Mouse (Mus musculus) heart, postnatal 4 days (tissue): ENCODE measurements around the gene Wdr82. TPM values are rescaled to one million over a fixed set of nuclear protein-coding genes. Genes with fewer than 3 reads are reported as not detected.

Source experiments
- DNase-seq: peaks from one replicate; pipeline ENCODE4 v3.0.0; 2021
- total RNA-seq, 2 experiments: library from RNA; stranded (reverse); gene quantifications; 2 replicates each; pipeline ENCODE4 v1.2.3; 2021

Gene Wdr82
- total RNA-seq: 10 to 100 TPM; 90.0 to 98.5 TPM

GRCm38 (mm10) chr9:106170556-106171345 is at the start of gene Wdr82:
Wdr82 (plus strand) TSS chr9:106170928.
- DNase-seq: peak; percentile 93

DNA sequence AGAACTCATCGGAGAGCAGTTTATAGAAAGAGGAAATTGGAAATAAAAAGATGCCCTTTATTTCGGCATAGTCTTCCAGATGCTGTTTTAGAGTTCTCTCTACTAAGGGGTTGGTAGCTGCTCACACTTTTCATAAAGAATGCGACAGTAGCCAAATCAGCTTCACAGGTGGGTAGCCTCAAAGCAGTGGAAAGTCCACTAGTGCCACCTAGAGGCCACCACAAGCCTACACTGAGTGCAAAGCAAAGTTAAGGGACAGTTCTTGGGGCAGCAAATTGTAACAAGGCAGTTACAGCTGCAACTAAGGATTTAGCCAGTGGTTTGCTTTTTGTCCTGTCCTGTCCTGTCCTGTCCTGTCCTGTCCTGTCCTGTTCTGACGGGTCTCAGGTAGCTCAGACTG is 47.1 kb upstream of the Wdr82 start:
- DNase-seq: peak; percentile 20

- no peak for DNase-seq
Measured at GRCm38 (mm10) chr9:106126786-106127251, 43.9 kb upstream of the Wdr82 start.

DNA sequence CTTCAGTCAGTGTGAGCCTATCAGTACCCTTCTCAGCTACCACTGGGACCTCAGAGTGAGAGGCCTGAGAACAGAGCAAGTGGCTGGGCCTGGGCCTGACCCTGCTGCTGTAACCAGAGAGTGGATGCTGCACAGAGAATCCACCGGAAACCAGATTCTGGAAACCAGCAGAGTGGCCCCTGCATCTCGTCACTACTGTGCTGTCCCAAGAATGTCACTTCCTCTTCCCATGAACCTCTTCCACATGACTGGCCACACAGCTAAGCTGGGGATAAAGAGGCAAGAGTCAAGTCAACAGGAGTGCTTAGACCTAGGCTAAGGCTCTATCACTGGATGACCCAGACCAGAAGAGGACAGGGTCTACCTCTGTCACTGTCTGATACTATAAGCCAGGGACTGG is 41.7 kb upstream of the Wdr82 start:
- DNase-seq: no peak

DNA sequence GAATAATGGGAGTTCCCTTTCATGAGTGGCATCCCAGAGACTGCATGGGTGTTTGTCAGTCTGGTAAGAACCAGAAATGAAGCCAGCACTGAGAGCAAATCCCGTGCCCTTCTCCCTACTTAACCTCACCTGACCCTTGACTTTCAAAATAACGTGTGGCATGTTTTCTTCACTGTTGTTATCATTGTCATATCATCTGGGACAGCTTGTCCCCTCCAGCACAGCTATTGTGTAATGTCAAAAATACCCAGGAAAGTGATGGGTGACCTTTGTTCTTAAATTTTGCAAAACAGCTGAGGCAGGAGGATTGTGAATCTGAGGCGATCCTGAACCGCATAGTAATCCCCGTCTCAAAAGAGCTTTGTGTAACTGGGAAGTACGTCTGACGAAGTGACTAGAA is 40.5 kb upstream of the Wdr82 start:
- DNase-seq: no peak

GRCm38 (mm10) chr9:106137671-106138216 is 33.0 kb upstream of the Wdr82 start:
- DNase-seq: no peak

GRCm38 (mm10) chr9:106139763-106140162 is 31.0 kb upstream of the Wdr82 start:
- DNase-seq: no peak

- no peak for DNase-seq
Measured at GRCm38 (mm10) chr9:106141955-106142354, 28.8 kb upstream of the Wdr82 start.

DNA sequence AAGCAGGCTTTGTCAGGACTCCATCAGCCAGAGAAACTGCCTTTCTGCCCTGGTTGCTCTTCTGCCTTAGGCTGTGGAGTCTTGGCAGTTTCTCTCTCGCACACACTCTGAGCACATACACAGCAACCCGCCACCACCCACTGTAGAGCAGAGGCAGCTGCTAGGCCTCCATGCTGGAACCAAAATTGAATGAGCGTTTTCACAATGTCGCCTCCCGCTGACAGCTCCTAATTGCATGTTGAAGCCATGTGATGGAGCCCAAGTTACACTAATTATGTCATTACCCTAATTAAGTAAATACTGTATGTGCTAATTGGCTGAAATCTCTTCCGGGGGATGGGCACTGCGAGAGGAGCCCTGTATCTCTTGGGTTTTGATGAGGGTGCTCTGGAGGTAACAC is 26.6 kb upstream of the Wdr82 start:
- DNase-seq: no peak

GRCm38 (mm10) chr9:106145582-106145981 is 25.1 kb upstream of the Wdr82 start:
- DNase-seq: no peak

DNA sequence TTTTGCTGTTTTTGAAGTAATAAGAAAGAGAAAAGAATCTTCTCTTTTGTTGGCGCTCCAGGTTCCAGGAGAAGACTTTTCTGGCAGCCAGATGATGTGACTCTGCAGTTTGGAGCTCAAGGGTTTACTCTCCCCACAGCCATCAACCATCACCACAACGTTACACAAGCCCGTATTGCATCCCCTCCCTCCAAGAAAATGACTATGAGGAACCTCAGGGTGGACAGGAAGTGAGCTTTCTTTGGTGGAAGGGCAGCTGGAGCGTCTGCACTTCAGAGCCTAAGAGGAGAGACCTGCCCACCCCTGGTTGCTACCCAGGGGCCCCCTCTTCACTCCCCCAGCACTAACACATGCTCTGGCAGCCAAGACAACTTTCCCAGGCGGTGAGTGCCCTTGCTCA is 23.4 kb upstream of the Wdr82 start:
- no peak for DNase-seq

DNA sequence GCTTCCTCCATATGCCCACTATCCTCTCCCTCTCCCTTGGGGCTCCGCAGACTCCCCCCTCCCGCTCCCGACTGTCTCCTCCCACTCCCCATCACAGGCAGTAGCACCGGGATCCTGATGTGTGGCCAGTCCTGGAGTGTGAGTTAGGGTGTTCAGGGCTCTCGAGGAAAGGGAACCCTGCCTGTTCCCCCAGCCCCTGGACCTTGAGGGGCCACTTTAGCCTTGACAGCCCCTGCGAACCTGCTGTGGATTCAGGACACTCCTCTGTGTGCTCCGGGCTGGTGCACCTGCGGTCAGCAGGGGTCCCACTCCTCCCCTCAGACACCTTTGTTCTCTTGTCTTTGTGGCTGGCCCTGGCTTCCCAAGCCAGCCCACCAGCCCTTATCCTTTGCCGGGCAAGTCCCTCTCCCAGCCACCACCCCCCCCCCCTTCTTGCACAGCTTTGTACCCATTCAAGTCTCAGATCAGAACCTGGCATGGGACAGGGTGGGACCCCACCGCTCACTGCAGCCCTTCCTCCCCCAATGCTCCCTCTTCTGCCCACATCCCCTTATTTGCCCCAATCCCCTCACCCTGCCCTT is 22.8 kb upstream of the Wdr82 start:
- DNase-seq: no peak

DNA sequence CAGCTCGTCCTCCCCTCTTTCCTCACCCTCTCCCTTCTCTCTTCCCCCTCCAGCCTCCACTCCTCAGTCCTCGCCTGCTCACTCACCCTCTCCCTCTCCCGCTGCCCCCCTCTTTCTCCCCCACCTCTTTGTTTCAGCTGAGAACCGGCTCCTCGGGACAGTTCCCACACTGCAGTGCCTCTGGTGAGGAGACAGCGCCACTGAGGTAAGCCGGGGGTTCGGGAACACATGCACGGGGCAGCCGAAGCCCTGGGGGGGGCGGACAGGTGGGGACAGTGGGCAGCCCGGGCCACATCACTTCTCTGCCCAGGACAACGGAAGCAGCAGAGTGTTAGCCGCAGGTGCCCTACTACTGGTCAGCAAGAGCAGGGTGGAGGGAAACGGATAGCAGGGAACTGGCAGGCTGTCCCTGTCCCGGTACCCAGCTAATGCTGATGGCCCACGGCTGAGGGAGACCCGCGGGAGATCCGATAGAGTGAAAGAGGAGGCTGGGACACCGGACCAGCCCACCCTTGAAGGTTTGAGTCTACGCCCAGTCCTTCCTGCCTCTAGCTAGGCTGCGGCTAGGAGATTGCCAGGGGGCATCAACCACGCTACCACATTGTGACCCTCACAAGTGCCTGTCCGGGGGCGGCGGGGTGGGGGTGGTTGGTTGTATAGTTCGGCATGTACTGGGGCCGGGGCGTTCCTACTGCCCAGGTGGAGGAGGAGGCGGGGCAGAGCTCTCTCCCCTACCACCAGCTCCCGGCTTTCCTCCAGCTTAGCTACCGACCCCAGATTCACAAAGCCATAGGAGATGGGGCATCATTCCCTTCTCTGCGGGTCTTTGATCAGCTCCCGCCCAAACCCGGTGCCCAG is 22.0 kb upstream of the Wdr82 start:
- DNase-seq: no peak

- DNase-seq: no peak
Measured at GRCm38 (mm10) chr9:106149399-106149754, 21.4 kb upstream of the Wdr82 start.

GRCm38 (mm10) chr9:106154106-106154505 is 16.6 kb upstream of the Wdr82 start:
- peak; percentile 21 for DNase-seq

DNA sequence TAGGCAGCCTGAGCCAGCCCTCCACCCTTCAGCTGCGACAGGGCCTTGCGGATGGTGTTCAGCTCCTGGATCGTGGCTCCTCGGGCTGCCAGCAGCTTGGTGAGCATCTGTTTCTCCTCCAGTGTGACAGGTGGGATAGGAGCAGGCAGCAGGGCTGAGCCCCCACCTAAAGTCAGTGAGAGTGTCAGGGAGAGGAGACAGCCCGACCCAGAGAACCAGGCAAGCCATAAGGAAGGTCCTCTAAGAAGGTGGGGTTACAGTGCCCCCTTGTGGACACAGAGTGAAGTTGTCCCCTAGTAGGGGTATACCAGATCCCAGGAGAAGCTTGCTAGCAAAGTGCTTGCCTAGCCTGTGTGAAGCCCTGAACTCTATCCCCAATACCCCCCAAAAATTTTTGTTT is 14.3 kb upstream of the Wdr82 start:
- peak; percentile 61 for DNase-seq

- no peak for DNase-seq
Measured at GRCm38 (mm10) chr9:106156921-106157622, 13.7 kb upstream of the Wdr82 start.

GRCm38 (mm10) chr9:106157623-106157925 is 13.2 kb upstream of the Wdr82 start:
- no peak for DNase-seq

- no peak for DNase-seq
Measured at GRCm38 (mm10) chr9:106158037-106158491, 12.7 kb upstream of the Wdr82 start, which contains the start of gene Glyctk. Glyctk (minus strand) TSS chr9:106158138.

DNA sequence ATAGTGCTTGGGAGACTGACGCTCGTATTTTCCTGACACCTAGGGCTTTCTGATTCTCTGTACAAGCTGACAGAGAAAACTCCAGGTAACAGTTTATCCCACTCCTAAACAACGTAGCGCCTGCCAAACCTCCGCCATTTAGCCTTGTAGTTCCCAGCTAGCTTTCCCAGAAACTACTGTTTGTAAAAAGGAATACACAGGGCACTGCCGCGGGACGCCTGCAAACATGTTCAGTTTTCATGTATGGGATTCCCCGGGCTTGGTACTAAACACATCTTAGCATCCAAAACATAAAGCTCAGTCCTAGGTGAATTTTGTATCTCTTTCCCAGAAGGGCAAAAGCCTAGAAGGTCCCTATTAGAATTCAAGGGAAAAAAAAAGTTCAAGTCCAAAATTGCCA is 11.5 kb upstream of the Wdr82 start:
- DNase-seq: no peak

- DNase-seq: peak; percentile 98
Measured at GRCm38 (mm10) chr9:106159784-106160301, 10.9 kb upstream of the Wdr82 start.

GRCm38 (mm10) chr9:106160426-106160825 is 10.3 kb upstream of the Wdr82 start:
- no peak for DNase-seq
